Mouse (Mus musculus): ENCODE results near the gene Adam19. TPM values are rescaled to one million over a fixed set of nuclear protein-coding genes. Genes with fewer than 3 reads are reported as not detected.

Adam19 gene
- polyA plus RNA-seq, 1 experiment from 2014 or later: 1.4 TPM

- peaks cover 29% of the 10 kb centered on the region for H3K27me3 ChIP-seq (ENCODE audit: control insufficient read depth, insufficient read depth, low read depth, low read length)
- H3K36me3 ChIP-seq (ENCODE audit: control insufficient read depth, insufficient read depth): no peaks in the 10 kb centered on the region
- H3K4me3 ChIP-seq (ENCODE audit: low read depth, low read length): no peak overlapping the region
- no peaks in the 10 kb centered on the region for H3K9me3 ChIP-seq (replicated peaks; ENCODE audit: control insufficient read depth, low read length)
- no peak overlapping the region for H3K4me2 ChIP-seq (ENCODE audit: low read depth, low read length)
- peaks cover 5% of the 10 kb centered on the region for H3K4me1 ChIP-seq (ENCODE audit: control insufficient read depth, low read depth, low read length)
- no peak overlapping the region for H3K27ac ChIP-seq (ENCODE audit: low read length)
- WGBS (ENCODE audit: insufficient replicate concordance): 54% methylated on average over 5 of the region's 5 CpGs
- H3K9ac ChIP-seq (ENCODE audit: low read depth, low read length): no peak overlapping the region
- no peak for ATAC-seq (ENCODE audit: low read depth)
Observed at GRCm38 (mm10) chr11:46060651-46061020, 4.8 kb downstream of the Adam19 start.

GRCm38 (mm10) chr11:46061776-46062445 lies 6.1 kb downstream of the Adam19 start:
- H3K27me3 ChIP-seq (ENCODE audit: control insufficient read depth, insufficient read depth, low read depth, low read length): peaks cover 17% of the 10 kb centered on the region
- no peaks in the 10 kb centered on the region for H3K9me3 ChIP-seq (replicated peaks; ENCODE audit: control insufficient read depth, low read length)
- no peak for ATAC-seq (ENCODE audit: low read depth)
- H3K4me2 ChIP-seq (ENCODE audit: low read depth, low read length): no peak overlapping the region
- WGBS (ENCODE audit: insufficient replicate concordance): 26% methylated on average over 6 of the region's 6 CpGs
- no peak overlapping the region for H3K27ac ChIP-seq (ENCODE audit: low read length)
- H3K4me1 ChIP-seq (ENCODE audit: control insufficient read depth, low read depth, low read length): peaks cover 4% of the 10 kb centered on the region
- no peak overlapping the region for H3K4me3 ChIP-seq (ENCODE audit: low read depth, low read length)
- no peak overlapping the region for H3K9ac ChIP-seq (ENCODE audit: low read depth, low read length)
- no peaks in the 10 kb centered on the region for H3K36me3 ChIP-seq (ENCODE audit: control insufficient read depth, insufficient read depth)

GRCm38 (mm10) chr11:46062569-46062968 lies 6.8 kb downstream of the Adam19 start:
- 47% methylated on average over 4 of the region's 4 CpGs for WGBS (ENCODE audit: insufficient replicate concordance)
- Histone ChIP-seq H3K4me1 (ENCODE audit: control insufficient read depth, low read depth, low read length) (peaks cover 4% of the 10 kb centered on the region), H3K4me3 (ENCODE audit: low read depth, low read length) (no peak overlapping the region), H3K4me2 (ENCODE audit: low read depth, low read length) (no peak overlapping the region), H3K27me3 (ENCODE audit: control insufficient read depth, insufficient read depth, low read depth, low read length) (peaks cover 10% of the 10 kb centered on the region), H3K9me3 (replicated peaks; ENCODE audit: control insufficient read depth, low read length) (no peaks in the 10 kb centered on the region), H3K36me3 (ENCODE audit: control insufficient read depth, insufficient read depth) (no peaks in the 10 kb centered on the region), H3K27ac (ENCODE audit: low read length) (no peak overlapping the region), H3K9ac (ENCODE audit: low read depth, low read length) (no peak overlapping the region)
- no peak for ATAC-seq (ENCODE audit: low read depth)

- Histone ChIP-seq H3K9ac (ENCODE audit: low read depth, low read length) (no peak overlapping the region), H3K36me3 (ENCODE audit: control insufficient read depth, insufficient read depth) (no peaks in the 10 kb centered on the region), H3K27me3 (ENCODE audit: control insufficient read depth, insufficient read depth, low read depth, low read length) (peaks cover 5% of the 10 kb centered on the region), H3K9me3 (replicated peaks; ENCODE audit: control insufficient read depth, low read length) (no peaks in the 10 kb centered on the region), H3K4me3 (ENCODE audit: low read depth, low read length) (no peak overlapping the region), H3K4me2 (ENCODE audit: low read depth, low read length) (no peak overlapping the region), H3K4me1 (ENCODE audit: control insufficient read depth, low read depth, low read length) (peaks cover 4% of the 10 kb centered on the region), H3K27ac (ENCODE audit: low read length) (no peak overlapping the region)
- no peak for ATAC-seq (ENCODE audit: low read depth)
- 39% methylated on average over 9 of the region's 9 CpGs for WGBS (ENCODE audit: insufficient replicate concordance)
Observed at GRCm38 (mm10) chr11:46062993-46063731, 7.4 kb downstream of the Adam19 start.

- Histone ChIP-seq H3K9ac (ENCODE audit: low read depth, low read length) (no peak overlapping the region), H3K4me1 (ENCODE audit: control insufficient read depth, low read depth, low read length) (peaks cover 4% of the 10 kb centered on the region), H3K4me3 (ENCODE audit: low read depth, low read length) (no peak overlapping the region), H3K4me2 (ENCODE audit: low read depth, low read length) (no peak overlapping the region), H3K27ac (ENCODE audit: low read length) (0 out of 2 replicates have a peak overlapping the region, but pooled peaks have one; percentile 34), H3K36me3 (ENCODE audit: control insufficient read depth, insufficient read depth) (no peaks in the 10 kb centered on the region), H3K27me3 (ENCODE audit: control insufficient read depth, insufficient read depth, low read depth, low read length) (peaks cover under 1% of the 10 kb centered on the region; the same call in 1 of the 2 replicates), H3K9me3 (replicated peaks; ENCODE audit: control insufficient read depth, low read length) (no peaks in the 10 kb centered on the region)
- 45% methylated on average over 8 of the region's 8 CpGs for WGBS (ENCODE audit: insufficient replicate concordance)
- ATAC-seq (ENCODE audit: low read depth): no peak
Observed at GRCm38 (mm10) chr11:46064767-46065166, 9.0 kb downstream of the Adam19 start.

GRCm38 (mm10) chr11:46065201-46066011 lies 9.6 kb downstream of the Adam19 start:
- 37% methylated on average over 21 of the region's 21 CpGs for WGBS (ENCODE audit: insufficient replicate concordance)
- peak; percentile 71 for ATAC-seq (ENCODE audit: low read depth)
- no peak overlapping the region for H3K9ac ChIP-seq (ENCODE audit: low read depth, low read length)
- H3K27ac ChIP-seq (ENCODE audit: low read length): 0 out of 2 replicates have a peak overlapping the region, but pooled peaks have one; percentile 34
- H3K4me3 ChIP-seq (ENCODE audit: low read depth, low read length): no peak overlapping the region
- no peak overlapping the region for H3K4me2 ChIP-seq (ENCODE audit: low read depth, low read length)
- no peaks in the 10 kb centered on the region for H3K36me3 ChIP-seq (ENCODE audit: control insufficient read depth, insufficient read depth)
- no peaks in the 10 kb centered on the region; the same call in 1 of the 2 replicates for H3K27me3 ChIP-seq (ENCODE audit: control insufficient read depth, insufficient read depth, low read depth, low read length)
- H3K9me3 ChIP-seq (replicated peaks; ENCODE audit: control insufficient read depth, low read length): no peaks in the 10 kb centered on the region
- peaks cover 4% of the 10 kb centered on the region for H3K4me1 ChIP-seq (ENCODE audit: control insufficient read depth, low read depth, low read length)

- 63% methylated on average over 10 of the region's 10 CpGs for WGBS (ENCODE audit: insufficient replicate concordance)
- Histone ChIP-seq H3K4me3 (ENCODE audit: low read depth, low read length) (no peak overlapping the region), H3K27me3 (ENCODE audit: control insufficient read depth, insufficient read depth, low read depth, low read length) (no peaks in the 10 kb centered on the region; the same call in 1 of the 2 replicates), H3K9ac (ENCODE audit: low read depth, low read length) (no peak overlapping the region), H3K4me1 (ENCODE audit: control insufficient read depth, low read depth, low read length) (peaks cover 6% of the 10 kb centered on the region), H3K27ac (ENCODE audit: low read length) (no peak overlapping the region), H3K36me3 (ENCODE audit: control insufficient read depth, insufficient read depth) (no peaks in the 10 kb centered on the region), H3K4me2 (ENCODE audit: low read depth, low read length) (no peak overlapping the region), H3K9me3 (replicated peaks; ENCODE audit: control insufficient read depth, low read length) (no peaks in the 10 kb centered on the region)
- no peak for ATAC-seq (ENCODE audit: low read depth)
Observed at GRCm38 (mm10) chr11:46067371-46068060, 11.7 kb downstream of the Adam19 start.

- Histone ChIP-seq H3K27ac (ENCODE audit: low read length) (peak overlapping the region; percentile 34; the same call in 1 of the 2 replicates), H3K4me3 (ENCODE audit: low read depth, low read length) (no peak overlapping the region), H3K9me3 (replicated peaks; ENCODE audit: control insufficient read depth, low read length) (no peaks in the 10 kb centered on the region), H3K9ac (ENCODE audit: low read depth, low read length) (no peak overlapping the region), H3K36me3 (ENCODE audit: control insufficient read depth, insufficient read depth) (no peaks in the 10 kb centered on the region), H3K4me1 (ENCODE audit: control insufficient read depth, low read depth, low read length) (peaks cover 9% of the 10 kb centered on the region), H3K4me2 (ENCODE audit: low read depth, low read length) (no peak overlapping the region), H3K27me3 (ENCODE audit: control insufficient read depth, insufficient read depth, low read depth, low read length) (no peaks in the 10 kb centered on the region; the same call in 1 of the 2 replicates)
- ATAC-seq (ENCODE audit: low read depth): no peak
- WGBS (ENCODE audit: insufficient replicate concordance): 47% methylated on average over 12 of the region's 12 CpGs
Observed at GRCm38 (mm10) chr11:46068756-46069407, 13.1 kb downstream of the Adam19 start.
